Mouse (Mus musculus): ENCODE results near the gene Samd8. TPM values are rescaled to one million over a fixed set of nuclear protein-coding genes. Genes with fewer than 3 reads are reported as not detected.

Gene Samd8
- polyA plus RNA-seq, 1 experiment from 2014 or later = 12.1 TPM

GRCm38 (mm10) chr14:21802543-21803206 is 52.3 kb downstream of the Samd8 start:
- no peaks in the 10 kb centered on the region for H3K27me3 ChIP-seq
- H3K9ac ChIP-seq = no peak overlapping the region
- WGBS = 91% methylated on average over 6 of the region's 6 CpGs
- no peaks in the 10 kb centered on the region for H3K9me3 ChIP-seq
- H3K4me2 ChIP-seq = no peak overlapping the region
- no peak for ATAC-seq (ENCODE audit: insufficient number of reproducible peaks, insufficient read depth, low FRiP score, low TSS enrichment, low read depth)
- H3K4me1 ChIP-seq = no peaks in the 10 kb centered on the region
- no peak overlapping the region for H3K4me3 ChIP-seq
- H3K27ac ChIP-seq = no peak overlapping the region
- H3K36me3 ChIP-seq = peaks cover 13% of the 10 kb centered on the region; the same call in 1 of the 2 replicates

- Histone ChIP-seq H3K9ac (no peak overlapping the region), H3K4me3 (no peak overlapping the region), H3K4me1 (no peaks in the 10 kb centered on the region), H3K27me3 (no peaks in the 10 kb centered on the region), H3K27ac (no peak overlapping the region), H3K36me3 (0 out of 2 replicates have a peak, but pooled peaks cover 5% of the 10 kb centered on the region), H3K9me3 (no peaks in the 10 kb centered on the region), H3K4me2 (no peak overlapping the region)
- WGBS = 86% methylated on average over 2 of the region's 2 CpGs
- ATAC-seq (ENCODE audit: insufficient number of reproducible peaks, insufficient read depth, low FRiP score, low TSS enrichment, low read depth) = no peak
These were observed 55.9 kb downstream of the Samd8 start for GRCm38 (mm10) chr14:21806203-21806602.

- Histone ChIP-seq H3K4me2 (no peak overlapping the region), H3K9ac (no peak overlapping the region), H3K27me3 (no peaks in the 10 kb centered on the region), H3K4me3 (no peak overlapping the region), H3K9me3 (no peaks in the 10 kb centered on the region), H3K4me1 (no peaks in the 10 kb centered on the region), H3K27ac (no peak overlapping the region), H3K36me3 (0 out of 2 replicates have a peak, but pooled peaks cover 5% of the 10 kb centered on the region)
- 74% methylated on average over 3 of the region's 3 CpGs for WGBS
- no peak for ATAC-seq (ENCODE audit: insufficient number of reproducible peaks, insufficient read depth, low FRiP score, low TSS enrichment, low read depth)
These were observed 56.4 kb downstream of the Samd8 start for GRCm38 (mm10) chr14:21806631-21807160.

- Histone ChIP-seq H3K36me3 (no peaks in the 10 kb centered on the region), H3K9me3 (no peaks in the 10 kb centered on the region), H3K27me3 (no peaks in the 10 kb centered on the region), H3K4me3 (no peak overlapping the region), H3K4me2 (no peak overlapping the region), H3K27ac (no peak overlapping the region), H3K9ac (no peak overlapping the region), H3K4me1 (no peaks in the 10 kb centered on the region; the same call in 1 of the 2 replicates)
- 87% methylated on average over 8 of the region's 8 CpGs for WGBS
- ATAC-seq (ENCODE audit: insufficient number of reproducible peaks, insufficient read depth, low FRiP score, low TSS enrichment, low read depth) = no peak
These were observed 58.0 kb downstream of the Samd8 start for GRCm38 (mm10) chr14:21808208-21808922.

- H3K27ac ChIP-seq = no peak overlapping the region
- no peak overlapping the region for H3K4me3 ChIP-seq
- ATAC-seq (ENCODE audit: insufficient number of reproducible peaks, insufficient read depth, low FRiP score, low TSS enrichment, low read depth) = no peak
- H3K27me3 ChIP-seq = no peaks in the 10 kb centered on the region
- H3K9ac ChIP-seq = no peak overlapping the region
- H3K4me1 ChIP-seq = no peaks in the 10 kb centered on the region; the same call in 1 of the 2 replicates
- no peaks in the 10 kb centered on the region for H3K36me3 ChIP-seq
- 95% methylated on average over 2 of the region's 2 CpGs for WGBS
- no peaks in the 10 kb centered on the region for H3K9me3 ChIP-seq
- H3K4me2 ChIP-seq = no peak overlapping the region
These were observed 59.1 kb downstream of the Samd8 start for GRCm38 (mm10) chr14:21809418-21809817.

- no peak for ATAC-seq (ENCODE audit: insufficient number of reproducible peaks, insufficient read depth, low FRiP score, low TSS enrichment, low read depth)
- H3K4me3 ChIP-seq = no peak overlapping the region
- H3K27ac ChIP-seq = no peak overlapping the region
- no peaks in the 10 kb centered on the region for H3K27me3 ChIP-seq
- whole genome bisulfite sequencing = 77% methylated on average over 4 of the region's 4 CpGs
- H3K4me1 ChIP-seq = no peaks in the 10 kb centered on the region; the same call in 1 of the 2 replicates
- no peak overlapping the region for H3K4me2 ChIP-seq
- H3K9ac ChIP-seq = no peak overlapping the region
- no peaks in the 10 kb centered on the region for H3K36me3 ChIP-seq
- H3K9me3 ChIP-seq = no peaks in the 10 kb centered on the region
These were observed 61.0 kb downstream of the Samd8 start for GRCm38 (mm10) chr14:21811301-21811700.

GRCm38 (mm10) chr14:21811744-21812393 is 61.5 kb downstream of the Samd8 start:
- Histone ChIP-seq H3K36me3 (no peaks in the 10 kb centered on the region), H3K9ac (no peak overlapping the region), H3K9me3 (no peaks in the 10 kb centered on the region), H3K4me2 (no peak overlapping the region), H3K4me1 (no peaks in the 10 kb centered on the region; the same call in 1 of the 2 replicates), H3K27ac (no peak overlapping the region), H3K27me3 (no peaks in the 10 kb centered on the region), H3K4me3 (no peak overlapping the region)
- WGBS = 85% methylated on average over 10 of the region's 10 CpGs
- ATAC-seq (ENCODE audit: insufficient number of reproducible peaks, insufficient read depth, low FRiP score, low TSS enrichment, low read depth) = no peak

- Histone ChIP-seq H3K4me1 (no peaks in the 10 kb centered on the region; the same call in 1 of the 2 replicates), H3K27me3 (no peaks in the 10 kb centered on the region), H3K4me2 (no peak overlapping the region), H3K9ac (no peak overlapping the region), H3K4me3 (no peak overlapping the region), H3K9me3 (no peaks in the 10 kb centered on the region), H3K27ac (no peak overlapping the region), H3K36me3 (no peaks in the 10 kb centered on the region)
- ATAC-seq (ENCODE audit: insufficient number of reproducible peaks, insufficient read depth, low FRiP score, low TSS enrichment, low read depth) = no peak
- WGBS = 16% methylated on average over 14 of the region's 14 CpGs
These were observed 62.3 kb downstream of the Samd8 start for GRCm38 (mm10) chr14:21812590-21813162.

- H3K4me3 ChIP-seq = no peak overlapping the region
- no peak overlapping the region for H3K27ac ChIP-seq
- H3K27me3 ChIP-seq = no peaks in the 10 kb centered on the region
- no peaks in the 10 kb centered on the region for H3K9me3 ChIP-seq
- H3K9ac ChIP-seq = no peak overlapping the region
- ATAC-seq (ENCODE audit: insufficient number of reproducible peaks, insufficient read depth, low FRiP score, low TSS enrichment, low read depth) = no peak
- 81% methylated on average over 4 of the region's 4 CpGs for WGBS
- H3K4me2 ChIP-seq = no peak overlapping the region
- no peaks in the 10 kb centered on the region for H3K36me3 ChIP-seq
- H3K4me1 ChIP-seq = no peaks in the 10 kb centered on the region; the same call in 1 of the 2 replicates
These were observed 62.9 kb downstream of the Samd8 start for GRCm38 (mm10) chr14:21813216-21813615.

- Histone ChIP-seq H3K4me2 (no peak overlapping the region), H3K4me1 (no peaks in the 10 kb centered on the region; the same call in 1 of the 2 replicates), H3K27me3 (no peaks in the 10 kb centered on the region), H3K27ac (no peak overlapping the region), H3K9me3 (no peaks in the 10 kb centered on the region), H3K4me3 (no peak overlapping the region), H3K36me3 (no peaks in the 10 kb centered on the region), H3K9ac (no peak overlapping the region)
- no peak for ATAC-seq (ENCODE audit: insufficient number of reproducible peaks, insufficient read depth, low FRiP score, low TSS enrichment, low read depth)
- WGBS = 81% methylated on average over 3 of the region's 3 CpGs
These were observed 63.5 kb downstream of the Samd8 start for GRCm38 (mm10) chr14:21813847-21814246.

- no peak overlapping the region for H3K4me3 ChIP-seq
- no peaks in the 10 kb centered on the region for H3K27me3 ChIP-seq
- no peaks in the 10 kb centered on the region; the same call in 1 of the 2 replicates for H3K4me1 ChIP-seq
- 93% methylated on average over 4 of the region's 4 CpGs for WGBS
- H3K9me3 ChIP-seq = no peaks in the 10 kb centered on the region
- H3K27ac ChIP-seq = no peak overlapping the region
- H3K36me3 ChIP-seq = no peaks in the 10 kb centered on the region
- H3K4me2 ChIP-seq = no peak overlapping the region
- H3K9ac ChIP-seq = no peak overlapping the region
- no peak for ATAC-seq (ENCODE audit: insufficient number of reproducible peaks, insufficient read depth, low FRiP score, low TSS enrichment, low read depth)
These were observed 64.3 kb downstream of the Samd8 start for GRCm38 (mm10) chr14:21814606-21815005.

All from embryonic facial prominence, embryonic 13.5 days (tissue).